20 mouse cellular contexts compared by ENCODE assay signal in the genomic region with DNA sequence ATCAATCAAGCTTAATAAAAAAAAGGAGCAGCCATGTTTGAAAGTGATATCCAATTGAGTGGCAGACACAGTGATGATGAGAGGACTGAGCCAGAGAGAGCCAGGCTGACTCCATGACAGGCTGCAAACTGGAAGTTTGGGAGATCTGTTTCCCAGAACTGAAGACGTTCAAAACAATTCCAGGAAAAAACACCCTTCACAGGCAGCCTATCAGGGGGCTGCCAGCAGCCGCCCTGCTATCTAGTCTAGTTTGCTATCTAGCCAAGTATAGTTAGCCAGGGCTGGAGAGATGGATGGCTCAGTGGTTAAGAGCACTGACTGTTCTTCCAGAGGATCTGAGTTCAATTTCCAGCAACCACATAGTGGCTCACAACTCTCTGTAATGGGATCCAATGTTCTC. TPM values are rescaled to one million over a fixed set of nuclear protein-coding genes. Genes with fewer than 3 reads are reported as not detected.
DNase-seq lines count a peak whose midpoint lies in the region; ATAC-seq lines count a peak whose summit lies in the region.
"Had no signal": no experiment of that assay in that cellular context is flagged by ENCODE, and none has a peak within 500 bp of the region (broad histone marks: within the 10 kb centered on the region; RNA-seq: fewer than 3 reads in every experiment).

No protein-coding gene starts in this region.

- no peak for DNase-seq in heart, postnatal 14 days
- peak; percentile 42 for DNase-seq in c-Kit-positive CD71-positive TER-119-negative erythroid progenitor cells, embryonic 14.5 days (ENCODE audit: low read depth)
- DNase-seq in thymus, adult 18-20 months = no peak
- DNase-seq in adrenal gland, postnatal 4 days (ENCODE audit: low spot score in 2 of 2) = no peak
- DNase-seq: adrenal gland, adult 8-10 months; adrenal gland, postnatal 36 days; cerebellum, adult 2 months; cerebellum, postnatal 10 days; gastrocnemius, postnatal 36 days; heart, adult 11 months; heart, postnatal 36 days had no signal

- no peak overlapping the region for H3K4me3 ChIP-seq in heart, embryonic 12.5 days
- H3K4me3 ChIP-seq in liver, embryonic 12.5 days = no peak overlapping the region
- no peak overlapping the region for H3K4me3 ChIP-seq in liver, embryonic 16.5 days (ENCODE audit: low read depth, low read length)
- H3K4me3 ChIP-seq: embryonic facial prominence, embryonic 15.5 days; forebrain, embryonic 15.5 days; heart, embryonic 15.5 days; hindbrain, embryonic 15.5 days had no signal

- H3K4me1 ChIP-seq in heart, embryonic 12.5 days (replicated peaks) = 0 out of 2 replicates have a peak, but pooled peaks cover 3% of the 10 kb centered on the region
- peaks cover 62% of the 10 kb centered on the region for H3K4me1 ChIP-seq in liver, embryonic 12.5 days
- no peaks in the 10 kb centered on the region; the same call in none of the 2 replicates for H3K4me1 ChIP-seq in liver, embryonic 16.5 days (ENCODE audit: control insufficient read depth, low read depth, low read length)
- H3K4me1 ChIP-seq: embryonic facial prominence, embryonic 15.5 days; forebrain, embryonic 15.5 days; heart, embryonic 15.5 days; hindbrain, embryonic 15.5 days had no signal

- peak; percentile 67; the same call in 1 of the 2 replicates for ATAC-seq in heart, embryonic 12.5 days (ENCODE audit: insufficient number of reproducible peaks, low FRiP score)
- ATAC-seq in liver, embryonic 12.5 days = peak; percentile 95
- peak; percentile 95 for ATAC-seq in liver, embryonic 16.5 days (ENCODE audit: low read depth)
- no peak for ATAC-seq in CD4-positive, CD25-positive, alpha-beta regulatory T cell, adult 4 months
- ATAC-seq: forebrain, embryonic 15.5 days had no signal

- H3K27me3 ChIP-seq in heart, embryonic 12.5 days (replicated peaks) = no peaks in the 10 kb centered on the region
- H3K27me3 ChIP-seq in liver, embryonic 12.5 days (replicated peaks) = no peaks in the 10 kb centered on the region
- H3K27me3 ChIP-seq in liver, embryonic 16.5 days (ENCODE audit: control insufficient read depth, insufficient read depth, low read depth, low read length) = no peaks in the 10 kb centered on the region
- H3K27me3 ChIP-seq: CH12.LX; embryonic facial prominence, embryonic 15.5 days; forebrain, embryonic 15.5 days; heart, embryonic 15.5 days; hindbrain, embryonic 15.5 days had no signal

- no peaks in the 10 kb centered on the region for H3K36me3 ChIP-seq in heart, embryonic 12.5 days
- H3K36me3 ChIP-seq in liver, embryonic 12.5 days = no peaks in the 10 kb centered on the region
- H3K36me3 ChIP-seq in liver, embryonic 16.5 days (ENCODE audit: control insufficient read depth, insufficient read depth) = no peaks in the 10 kb centered on the region
- H3K36me3 ChIP-seq: embryonic facial prominence, embryonic 15.5 days; forebrain, embryonic 15.5 days; heart, embryonic 15.5 days; hindbrain, embryonic 15.5 days had no signal

- intact Hi-C loops in heart, postnatal 14 days (cut with DNase I) = no loop called here

- H3K9ac ChIP-seq in heart, embryonic 12.5 days = no peak overlapping the region
- H3K9ac ChIP-seq in liver, embryonic 12.5 days = no peak overlapping the region
- no peak overlapping the region for H3K9ac ChIP-seq in liver, embryonic 16.5 days (ENCODE audit: low read depth, low read length)
- H3K9ac ChIP-seq: embryonic facial prominence, embryonic 15.5 days; forebrain, embryonic 15.5 days; heart, embryonic 15.5 days; hindbrain, embryonic 15.5 days had no signal

- H3K9me3 ChIP-seq in heart, embryonic 12.5 days (replicated peaks) = no peaks in the 10 kb centered on the region
- no peaks in the 10 kb centered on the region for H3K9me3 ChIP-seq in liver, embryonic 12.5 days (replicated peaks)
- no peaks in the 10 kb centered on the region for H3K9me3 ChIP-seq in liver, embryonic 16.5 days (replicated peaks; ENCODE audit: control insufficient read depth, low read length)
- H3K9me3 ChIP-seq: embryonic facial prominence, embryonic 15.5 days; forebrain, embryonic 15.5 days; heart, embryonic 15.5 days; hindbrain, embryonic 15.5 days had no signal

- 55% methylated on average over 2 of the region's 2 CpGs for WGBS in heart, embryonic 12.5 days
- 21% methylated on average over 2 of the region's 2 CpGs for WGBS in liver, embryonic 12.5 days (ENCODE audit: insufficient replicate concordance)
- WGBS in liver, embryonic 16.5 days (ENCODE audit: insufficient replicate concordance) = 32% methylated on average over 2 of the region's 2 CpGs

- H3K27ac ChIP-seq in heart, embryonic 12.5 days (ENCODE audit: poor library complexity, severe bottlenecking) = no peak overlapping the region
- peak overlapping the region; percentile 76 for H3K27ac ChIP-seq in liver, embryonic 12.5 days
- no peak overlapping the region; the same call in 1 of the 2 replicates for H3K27ac ChIP-seq in liver, embryonic 16.5 days (ENCODE audit: low read length)
- H3K27ac ChIP-seq: embryonic facial prominence, embryonic 15.5 days; forebrain, embryonic 15.5 days; heart, embryonic 15.5 days; hindbrain, embryonic 15.5 days had no signal

- H3K4me2 ChIP-seq in heart, embryonic 12.5 days = no peak overlapping the region
- no peak overlapping the region for H3K4me2 ChIP-seq in liver, embryonic 12.5 days
- H3K4me2 ChIP-seq in liver, embryonic 16.5 days (ENCODE audit: low read depth, low read length) = 0 out of 2 replicates have a peak overlapping the region, but pooled peaks have one; percentile 6
- H3K4me2 ChIP-seq: embryonic facial prominence, embryonic 15.5 days; forebrain, embryonic 15.5 days; heart, embryonic 15.5 days; hindbrain, embryonic 15.5 days had no signal

RNA-seq across cellular contexts. Expression of a gene that starts 10.3 kb away (rescaled TPM):
- 101 and 110 TPM in 2 replicates for polyA plus RNA-seq in heart, embryonic 12.5 days (2016; fragmentation: Nextera tagmentation; extraction: Ambion mirVana)
- 10 to 100 TPM; 84.5 to 88.6 TPM for total RNA-seq in heart, postnatal 14 days (2021)
- polyA plus RNA-seq in liver, embryonic 12.5 days (2016; fragmentation: Nextera tagmentation; extraction: Ambion mirVana) = 58.9 and 62.8 TPM in 2 replicates
- 40.7 and 42.1 TPM in 2 replicates for polyA plus RNA-seq in liver, embryonic 16.5 days (2015; fragmentation: Nextera tagmentation; extraction: Ambion mirVana)
- polyA plus RNA-seq in CD4-positive, CD25-positive, alpha-beta regulatory T cell, adult 4 months (2017; shearing (Covaris generic)) = 100 to 1,000 TPM; 114 to 205 TPM
- total RNA-seq in adrenal gland, postnatal 4 days (2021) = 100 to 1,000 TPM; 161 to 168 TPM
